Mouse (Mus musculus) thymus, adult 2 months (tissue): ENCODE measurements around the gene Fsd2.

Source experiments
- CTCF ChIP-seq: fragments of 200-500 bp; IDR thresholded peaks from 2 replicates; pipeline ENCODE4 v1.5.1; 2012; ENCODE audit warnings: mild to moderate bottlenecking, control low read depth, low read length, moderate library complexity, borderline replicate concordance; ENCODE audit not compliant: control insufficient read depth, poor library complexity, insufficient read depth; ENCODE audit errors: extremely low read depth
- POLR2A ChIP-seq: fragments of 200-500 bp; IDR thresholded peaks from 2 replicates; pipeline ENCODE4 v1.6.1; 2012; ENCODE audit warnings: mild to moderate bottlenecking, low read length, control low read depth, moderate library complexity; ENCODE audit not compliant: control insufficient read depth, poor library complexity, insufficient read depth; ENCODE audit errors: extremely low read depth

- TF ChIP-seq CTCF (no peak), POLR2A (no peak)
Measured at GRCm38 (mm10) chr7:81548864-81549263, 17.9 kb downstream of the Fsd2 start.
